Mouse (Mus musculus) spleen, embryonic (tissue): ENCODE results near the gene Gm9945.

Source experiments
- CTCF ChIA-PET: fragments of 350-600 bp; sonication (Branson Sonifier 250); formaldehyde crosslinking; loops from one replicate; lab custom pipeline; 2022; lab: Charles Lee

The Gm9945 gene

GRCm38 (mm10) chr11:53479783-53480301 lies at the start of gene Gm9945, which contains the start of gene Sowaha:
Gene Gm9945, plus strand, starts transcription at chr11:53480166.
Gene Sowaha, minus strand, starts transcription at chr11:53480274.
- CTCF ChIA-PET = no interaction called here

GRCm38 (mm10) chr11:53430300-53430669 lies 49.7 kb upstream of the Gm9945 start:
- CTCF ChIA-PET = no interaction called here

- CTCF ChIA-PET = interaction anchor here (0.6 to 1.3 kb wide), 2 partner anchors 11 to 129 kb away, joined by 3 read pairs; no protein-coding TSS in a partner anchor
These were observed 49.2 kb upstream of the Gm9945 start, which contains the start of the genes Uqcrq and Gdf9 for GRCm38 (mm10) chr11:53430670-53431346. Gene Uqcrq, minus strand, starts transcription at chr11:53430831. Gene Gdf9, plus strand, starts transcription at chr11:53431023.

- CTCF ChIA-PET = interaction anchor here (0.8 to 1.3 kb wide), 2 partner anchors 10 to 419 kb away, joined by 3 to 4 read pairs; no protein-coding TSS in a partner anchor
These were observed 48.5 kb upstream of the Gm9945 start for GRCm38 (mm10) chr11:53431347-53432056.

- CTCF ChIA-PET = no interaction called here
These were observed 46.9 kb upstream of the Gm9945 start for GRCm38 (mm10) chr11:53433057-53433456.

GRCm38 (mm10) chr11:53435504-53435903 lies 44.5 kb upstream of the Gm9945 start:
- CTCF ChIA-PET = no interaction called here

- CTCF ChIA-PET = no interaction called here
These were observed 43.6 kb upstream of the Gm9945 start for GRCm38 (mm10) chr11:53436338-53436737.

- CTCF ChIA-PET = interaction anchor here (1.0 kb wide), 1 partner anchor 11 kb away, joined by 3 read pairs; the partner anchor contains the start of gene Gdf9
These were observed 38.0 kb upstream of the Gm9945 start for GRCm38 (mm10) chr11:53441921-53442320.

GRCm38 (mm10) chr11:53443861-53444260 lies 36.1 kb upstream of the Gm9945 start:
- CTCF ChIA-PET = no interaction called here

GRCm38 (mm10) chr11:53445562-53445961 lies 34.4 kb upstream of the Gm9945 start:
- CTCF ChIA-PET = interaction anchor here (0.5 kb wide), 1 partner anchor 91 kb away, joined by 3 read pairs; no protein-coding TSS in a partner anchor

- CTCF ChIA-PET = no interaction called here
These were observed 33.8 kb upstream of the Gm9945 start for GRCm38 (mm10) chr11:53446183-53446582.

GRCm38 (mm10) chr11:53447996-53448395 lies 32.0 kb upstream of the Gm9945 start:
- CTCF ChIA-PET = no interaction called here

GRCm38 (mm10) chr11:53448529-53448928 lies 31.4 kb upstream of the Gm9945 start:
- CTCF ChIA-PET = no interaction called here

GRCm38 (mm10) chr11:53450070-53450705 lies 29.8 kb upstream of the Gm9945 start:
- CTCF ChIA-PET = no interaction called here

GRCm38 (mm10) chr11:53451361-53451760 lies 28.6 kb upstream of the Gm9945 start:
- CTCF ChIA-PET = no interaction called here

GRCm38 (mm10) chr11:53452396-53452795 lies 27.6 kb upstream of the Gm9945 start:
- CTCF ChIA-PET = no interaction called here

- CTCF ChIA-PET = no interaction called here
These were observed 26.9 kb upstream of the Gm9945 start for GRCm38 (mm10) chr11:53453031-53453430.

- CTCF ChIA-PET = interaction anchor here (0.6 kb wide), 1 partner anchor 11 kb away, joined by 14 read pairs; no protein-coding TSS in a partner anchor
These were observed 23.2 kb upstream of the Gm9945 start, which contains the start of the genes Gm10447 and Shroom1 for GRCm38 (mm10) chr11:53456474-53457371. Gene Gm10447, minus strand, starts transcription at chr11:53457110. Gene Shroom1, plus strand, starts transcription at chr11:53457205.

- CTCF ChIA-PET = no interaction called here
These were observed 22.5 kb upstream of the Gm9945 start for GRCm38 (mm10) chr11:53457372-53457954.

- CTCF ChIA-PET = no interaction called here
These were observed 21.0 kb upstream of the Gm9945 start for GRCm38 (mm10) chr11:53458996-53459395.
